Mouse (Mus musculus): ENCODE results near the gene Gm42957.
"Not testable (repeated sequence)": the region's sequence is repeated elsewhere in the genome, so short reads cannot be mapped to it uniquely, and the experiment has no call there.

Gene Gm42957

DNA sequence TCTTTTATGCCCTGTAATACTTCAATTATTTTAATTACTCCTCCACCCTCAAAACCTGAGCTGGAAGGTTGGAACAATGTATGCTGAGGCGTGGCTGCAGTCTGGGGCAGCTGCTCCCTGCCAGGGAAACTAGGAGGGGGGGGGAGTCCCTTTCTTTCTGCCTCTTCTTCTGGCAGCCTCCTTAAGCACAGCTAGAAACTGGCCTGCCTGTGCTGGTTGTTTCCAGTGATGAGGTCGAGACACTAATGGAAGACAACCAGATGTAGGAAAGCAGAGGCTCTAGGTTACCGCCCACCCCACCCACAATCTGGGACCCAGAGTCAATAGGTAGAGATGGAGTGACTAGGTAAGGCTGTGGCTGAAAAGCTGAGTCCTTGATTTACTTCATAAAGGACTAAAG, 40.4 kb downstream of the Gm42957 start:
- no peak for DNase-seq

DNA sequence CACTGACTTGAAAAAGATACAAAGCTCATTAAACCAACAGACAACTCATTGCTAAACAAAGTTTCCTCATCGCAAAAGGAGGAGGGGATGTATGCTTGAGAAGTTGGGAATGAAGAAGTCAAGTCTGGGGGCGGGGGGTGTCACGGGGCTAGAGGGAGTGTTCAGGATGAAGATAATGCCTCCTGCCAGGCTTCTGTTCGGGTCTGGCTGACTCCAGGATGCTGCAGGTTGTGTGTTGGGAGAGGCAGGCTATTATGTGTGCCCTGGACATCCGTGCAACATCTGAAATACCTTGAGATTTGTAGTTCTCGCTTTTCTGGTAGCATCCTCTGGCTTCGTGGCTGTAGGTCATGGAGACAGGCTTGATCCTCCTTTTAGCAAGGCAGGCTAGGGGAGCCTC, 43.2 kb downstream of the Gm42957 start:
- no peak for DNase-seq

DNA sequence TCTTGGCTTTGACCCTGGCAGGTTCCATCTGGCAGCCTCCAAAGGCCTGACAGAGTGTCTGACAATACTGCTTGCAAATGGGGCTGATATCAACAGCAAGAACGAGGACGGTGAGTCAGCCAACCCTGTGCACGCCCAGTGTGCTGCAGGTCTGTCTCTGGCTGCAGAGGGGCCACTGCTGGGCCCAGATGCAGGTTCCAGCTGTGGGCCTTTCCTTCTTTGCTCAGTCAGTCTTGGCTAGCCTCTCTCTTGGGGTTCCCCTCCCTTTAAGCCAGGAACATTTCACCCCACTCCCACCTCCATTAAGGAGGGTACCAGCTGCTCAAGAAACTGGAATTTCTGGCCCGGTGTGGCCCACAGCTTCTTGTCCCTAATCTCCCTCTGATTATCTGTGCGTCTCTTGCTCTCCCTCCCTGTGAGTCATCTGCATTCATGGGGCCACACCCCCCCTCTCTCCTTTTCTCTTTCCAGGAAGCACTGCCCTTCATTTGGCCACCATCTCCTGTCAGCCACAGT, 43.9 kb downstream of the Gm42957 start:
- DNase-seq: no peak

DNA sequence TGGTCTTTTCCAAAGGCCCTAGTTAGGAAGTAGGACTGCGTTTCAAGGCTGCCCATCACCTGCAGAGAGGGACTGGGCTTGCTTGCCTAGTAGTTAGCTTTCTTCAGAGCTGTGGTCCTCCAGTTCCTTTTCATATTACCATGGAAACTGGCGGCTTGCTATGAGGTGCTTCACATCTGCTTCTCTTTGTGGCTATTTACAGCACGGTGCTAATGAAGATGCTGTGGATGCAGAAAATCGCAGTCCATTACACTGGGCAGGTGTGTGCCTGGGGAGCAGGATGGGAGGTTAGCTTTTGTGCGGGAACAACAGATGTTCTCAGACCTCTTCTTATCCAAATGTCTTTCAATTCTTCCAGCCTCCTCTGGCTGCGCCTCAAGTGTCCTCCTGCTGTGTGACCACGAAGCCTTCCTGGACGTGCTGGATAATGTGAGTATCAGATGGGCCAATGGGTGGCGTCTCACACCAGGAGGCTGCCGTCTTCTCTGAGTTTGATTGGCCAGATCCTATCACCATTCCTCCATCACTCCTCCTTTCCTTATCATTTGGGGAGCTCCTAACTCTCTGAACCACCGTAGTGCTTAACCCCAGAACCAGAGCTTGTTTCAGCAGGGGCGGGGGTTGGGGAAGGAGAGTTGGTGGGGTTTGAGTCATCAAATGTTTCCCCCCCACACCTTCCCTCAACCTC, 45.1 kb downstream of the Gm42957 start:
- DNase-seq: no peak

DNA sequence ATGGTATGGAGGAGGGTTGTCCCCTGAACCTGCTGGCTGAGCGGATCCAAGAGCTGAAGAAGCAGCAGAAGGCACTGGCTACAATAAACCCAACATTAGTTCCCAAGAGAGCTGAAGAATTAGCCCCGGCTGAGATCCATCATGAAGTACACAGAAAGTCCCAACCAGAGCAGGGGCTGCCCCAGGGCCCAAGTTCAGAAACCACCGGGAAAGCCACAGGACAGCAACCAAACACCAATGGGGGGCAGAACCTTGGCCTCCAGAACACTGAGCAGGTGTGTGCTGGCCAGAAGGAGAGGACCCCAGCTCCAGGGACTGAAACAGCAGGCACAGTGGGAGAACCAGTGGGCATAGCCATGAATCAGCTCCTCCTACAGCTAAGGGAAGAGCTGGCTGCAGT, 48.2 kb downstream of the Gm42957 start:
- no peak for DNase-seq

DNA sequence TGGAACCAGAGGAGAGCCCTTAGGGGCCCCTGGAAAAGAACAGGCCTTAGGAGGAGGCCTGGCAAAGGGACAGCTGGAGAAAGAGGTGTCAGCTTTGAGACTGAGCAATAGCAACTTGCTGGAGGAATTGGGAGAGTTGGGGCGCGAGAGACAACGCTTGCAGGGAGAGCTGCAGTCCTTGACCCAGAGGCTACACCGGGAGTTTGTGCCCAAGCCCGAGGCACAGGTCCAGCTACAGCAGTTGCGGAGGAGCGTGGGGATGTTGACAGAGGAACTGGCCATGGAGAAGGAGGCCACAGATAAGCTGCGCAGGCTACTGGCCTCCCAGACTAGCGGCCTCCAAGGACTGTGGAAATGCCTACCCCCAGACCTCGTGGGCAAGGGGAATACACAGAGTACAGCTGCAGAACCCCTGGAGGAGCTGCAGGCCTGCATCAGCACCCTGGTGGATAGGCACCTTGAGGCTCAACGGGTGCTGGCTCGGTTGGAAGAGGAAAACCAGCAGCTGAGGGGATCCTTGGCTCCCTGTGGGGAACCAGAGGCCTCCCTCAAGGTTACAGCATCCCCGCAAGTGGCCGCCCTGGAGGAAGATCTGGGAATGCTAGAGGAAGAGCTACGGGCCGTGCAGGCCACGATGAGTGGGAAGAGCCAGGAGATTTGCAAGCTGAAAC, 49.0 kb downstream of the Gm42957 start:
- DNase-seq: no peak

DNA sequence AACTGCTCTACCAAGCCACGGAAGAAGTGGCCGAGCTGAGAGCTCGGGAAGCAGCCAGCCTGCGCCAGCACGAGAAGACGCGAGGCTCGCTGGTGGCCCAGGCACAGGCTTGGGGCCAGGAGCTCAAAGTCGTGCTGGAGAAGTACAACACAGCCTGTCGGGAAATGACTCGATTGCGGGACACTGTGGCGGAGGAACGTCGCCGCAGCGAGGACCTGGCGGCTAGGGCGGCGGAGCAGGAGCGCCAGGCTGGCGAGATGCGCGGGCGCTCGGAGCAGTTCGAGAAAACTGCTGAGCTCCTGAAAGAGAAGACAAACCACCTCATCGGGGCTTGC, 49.5 kb downstream of the Gm42957 start:
- DNase-seq: peak; percentile 37 to 51

DNA sequence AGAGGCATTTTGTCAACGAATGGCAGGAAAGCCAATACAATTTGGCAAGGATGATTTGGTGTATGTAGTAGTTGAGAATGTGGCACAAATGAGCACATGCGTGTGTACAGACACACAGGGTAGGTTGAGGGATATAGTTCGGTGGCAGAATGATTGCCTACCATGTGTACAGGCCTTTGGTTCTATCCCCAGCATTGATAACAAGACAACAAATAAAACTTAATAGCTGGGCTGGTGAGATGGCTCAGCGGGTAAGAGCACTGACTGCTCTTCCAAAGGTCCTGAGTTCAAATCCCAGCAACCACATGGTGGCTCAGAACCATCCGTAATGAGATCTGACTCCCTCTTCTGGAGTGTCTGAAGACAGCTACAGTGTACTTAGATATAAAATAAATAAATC, 50.8 kb downstream of the Gm42957 start:
- not testable (repeated sequence) for DNase-seq

DNA sequence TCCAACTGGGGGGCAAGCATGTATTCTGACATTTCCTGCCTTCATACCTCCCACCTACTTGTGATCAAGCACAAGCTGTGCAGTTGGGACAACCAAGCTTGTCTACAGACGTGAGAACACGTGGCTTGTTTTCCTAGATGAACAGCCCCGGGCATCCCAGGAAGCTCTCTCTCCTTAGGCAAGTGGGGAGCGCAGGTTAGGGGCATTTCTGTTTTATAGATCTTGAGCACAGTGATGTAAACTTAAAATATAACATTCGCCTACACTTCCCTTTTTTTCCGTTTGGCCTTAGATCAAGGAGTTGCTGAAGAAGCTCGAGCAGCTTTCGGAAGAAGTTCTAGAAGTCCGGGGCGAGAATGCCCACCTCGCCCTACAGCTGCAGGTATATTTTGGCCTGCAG, 53.6 kb downstream of the Gm42957 start:
- no peak for DNase-seq

DNA sequence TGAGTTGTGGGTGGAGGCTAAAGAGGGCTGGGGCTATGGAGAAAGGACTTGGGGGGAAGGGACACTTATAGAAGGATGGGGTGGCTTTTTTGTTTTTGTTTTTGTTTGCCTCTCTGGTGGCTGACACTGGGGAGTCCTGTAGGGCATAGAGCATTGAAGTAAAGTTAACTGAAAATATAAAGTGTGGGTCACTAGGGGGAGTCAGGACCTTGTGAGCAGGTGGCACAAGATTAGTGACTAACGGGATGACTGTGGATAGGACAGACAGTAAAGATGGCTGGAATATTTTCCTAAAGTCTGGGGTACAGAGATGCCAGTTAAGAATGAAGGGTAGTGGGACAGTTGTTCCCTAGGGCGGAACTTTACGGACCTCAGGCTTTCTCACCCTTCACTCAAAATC, 55.0 kb downstream of the Gm42957 start:
- DNase-seq: no peak

DNA sequence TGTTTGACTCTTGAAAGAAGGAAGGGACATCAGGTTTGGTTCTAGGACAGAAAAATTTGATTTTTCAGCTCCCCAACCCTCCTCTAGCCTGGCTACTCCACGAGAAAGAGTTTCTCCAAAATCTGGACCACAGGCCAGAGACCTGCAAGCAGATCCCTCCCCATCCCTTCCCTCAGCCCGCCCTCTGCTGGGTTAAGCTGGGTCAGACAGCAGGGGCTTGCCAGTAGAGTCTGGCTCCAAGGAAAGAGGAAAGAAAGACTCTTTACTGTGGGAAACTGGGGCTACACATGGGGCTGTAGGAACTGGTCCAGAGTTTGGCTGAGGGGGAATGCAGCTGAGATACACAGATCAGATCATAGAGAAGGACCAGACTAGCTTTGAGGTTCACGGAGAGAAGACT, 57.2 kb downstream of the Gm42957 start:
- DNase-seq: peak; percentile 68 to 77

DNA sequence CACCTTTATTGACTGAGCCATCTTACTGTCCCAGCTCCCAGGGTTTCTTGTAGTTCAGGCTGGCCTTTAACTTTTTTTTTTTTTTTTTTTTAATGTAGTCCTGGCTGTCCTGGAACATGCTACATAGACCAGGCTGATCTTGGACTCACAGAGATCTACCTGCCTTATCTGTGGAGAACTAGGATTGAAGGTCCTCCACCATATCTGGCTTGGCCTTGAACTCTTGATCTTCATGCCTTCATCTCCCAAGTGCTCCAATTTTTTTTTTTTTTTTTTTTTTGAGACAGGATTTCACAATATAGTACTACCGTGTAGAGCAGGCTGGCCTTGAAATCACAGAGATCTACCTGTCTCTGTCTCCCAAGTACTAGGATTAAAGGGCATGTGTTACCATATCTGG, 58.3 kb downstream of the Gm42957 start:
- DNase-seq: no peak

DNA sequence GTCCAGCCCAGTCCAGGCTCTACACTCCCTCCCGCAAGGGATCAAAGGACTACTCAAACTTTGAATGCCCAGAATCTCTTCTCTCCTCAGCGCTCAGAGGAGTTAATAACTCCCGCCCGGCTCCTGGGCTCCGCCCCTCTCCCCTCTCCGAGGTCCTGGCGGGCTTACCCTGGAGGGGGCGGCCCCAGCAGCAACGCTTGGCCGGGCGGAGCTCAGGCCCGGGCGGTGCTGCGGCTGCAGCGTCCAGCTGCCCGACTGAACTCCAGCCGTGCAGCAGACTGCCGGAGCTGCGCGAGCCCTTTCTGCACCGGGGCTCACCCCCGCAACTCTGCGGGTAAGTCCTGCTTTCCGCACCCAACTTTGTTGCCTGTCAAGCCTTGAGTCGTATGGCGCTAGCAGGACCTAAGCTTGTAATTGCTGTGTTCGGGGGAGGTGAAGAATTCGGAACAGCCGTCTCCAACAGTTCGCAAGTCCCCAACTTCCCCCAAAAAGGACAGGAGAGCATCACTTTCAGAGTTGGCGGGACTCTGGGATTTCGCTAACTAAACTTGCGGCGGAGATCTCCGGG, 61.0 kb downstream of the Gm42957 start, which contains the start of gene Pias3:
Gene Pias3, plus strand, starts transcription at position 187 of the 568 bp plus-strand sequence.
- DNase-seq: peak; percentile 69 to 82

DNA sequence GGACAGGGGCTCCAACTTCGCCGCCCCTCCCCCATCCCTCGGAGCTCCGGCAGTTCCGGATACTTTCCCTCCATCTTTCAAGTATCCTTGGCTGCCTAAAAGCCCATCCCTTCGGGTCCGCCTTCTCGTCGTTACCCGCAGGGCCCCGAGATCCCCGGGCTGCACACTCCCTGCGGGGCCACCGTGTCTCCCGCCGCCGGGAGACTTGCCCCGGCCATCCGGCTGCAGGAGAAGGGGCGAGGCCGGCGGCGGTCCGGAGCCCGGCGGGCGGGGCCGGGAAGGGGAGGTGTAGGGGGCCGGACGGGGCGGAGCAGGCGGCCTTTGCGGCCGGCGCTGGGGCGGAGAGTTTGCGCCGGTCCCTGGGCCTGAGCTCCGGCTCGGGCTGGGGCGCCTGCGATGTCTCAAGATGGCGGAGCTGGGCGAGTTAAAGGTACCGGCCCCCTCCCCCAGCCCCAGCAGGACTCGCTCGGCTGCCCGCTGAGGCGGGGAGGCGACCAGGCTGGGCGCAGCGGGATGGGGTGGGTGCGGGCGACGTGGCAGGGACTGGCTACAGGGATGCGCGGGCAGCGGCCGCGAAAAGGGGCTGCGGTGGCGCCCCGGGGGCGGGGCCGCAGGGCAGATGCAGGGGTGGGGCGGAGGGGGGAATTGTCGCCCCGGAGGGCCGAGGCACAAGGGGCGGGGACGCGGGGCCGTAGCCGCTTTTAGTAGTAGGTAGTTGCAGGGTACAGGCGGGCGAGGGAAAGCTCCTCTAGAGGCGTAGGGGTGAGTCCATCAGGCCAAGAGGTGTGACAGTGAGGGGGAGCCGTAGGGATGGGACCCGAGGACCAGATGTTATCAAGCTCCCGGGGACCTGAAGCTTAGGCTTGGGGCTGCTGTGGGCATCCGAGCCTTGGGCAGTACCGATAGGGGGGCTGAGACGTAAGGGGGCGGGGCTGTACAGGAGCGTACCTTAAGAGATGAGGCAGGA, 61.8 kb downstream of the Gm42957 start:
- peak; percentile 91 to 94 for DNase-seq

DNA sequence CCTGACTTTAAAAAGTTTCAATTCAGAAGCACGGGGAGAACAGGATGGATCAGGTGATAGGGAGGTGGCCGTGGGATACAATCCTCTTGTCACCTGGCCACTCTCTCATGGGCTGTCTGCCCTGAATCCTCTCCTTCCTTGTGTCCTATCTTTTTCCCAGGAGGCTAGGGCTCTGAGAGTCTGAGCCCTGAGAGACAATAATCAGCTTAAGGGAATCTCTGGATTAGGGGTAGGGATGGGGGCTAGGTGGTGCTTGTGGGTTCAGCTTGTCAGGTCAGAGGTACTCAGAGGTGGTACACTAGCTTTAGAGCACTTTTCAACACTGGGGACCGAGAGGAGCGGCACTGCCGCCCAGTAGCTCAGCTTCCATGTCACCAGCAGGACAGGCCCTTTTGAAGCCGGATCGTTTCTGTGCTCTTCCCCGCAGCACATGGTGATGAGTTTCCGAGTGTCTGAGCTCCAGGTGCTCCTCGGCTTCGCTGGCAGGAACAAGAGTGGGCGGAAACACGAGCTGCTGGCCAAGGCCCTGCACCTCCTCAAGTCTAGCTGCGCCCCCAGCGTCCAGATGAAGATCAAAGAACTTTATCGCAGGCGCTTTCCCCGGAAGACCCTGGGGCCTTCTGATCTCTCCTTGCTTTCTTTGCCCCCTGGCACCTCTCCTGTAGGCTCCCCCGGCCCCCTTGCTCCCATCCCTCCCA, 63.9 kb downstream of the Gm42957 start:
- DNase-seq: peak; percentile 48 to 54

DNA sequence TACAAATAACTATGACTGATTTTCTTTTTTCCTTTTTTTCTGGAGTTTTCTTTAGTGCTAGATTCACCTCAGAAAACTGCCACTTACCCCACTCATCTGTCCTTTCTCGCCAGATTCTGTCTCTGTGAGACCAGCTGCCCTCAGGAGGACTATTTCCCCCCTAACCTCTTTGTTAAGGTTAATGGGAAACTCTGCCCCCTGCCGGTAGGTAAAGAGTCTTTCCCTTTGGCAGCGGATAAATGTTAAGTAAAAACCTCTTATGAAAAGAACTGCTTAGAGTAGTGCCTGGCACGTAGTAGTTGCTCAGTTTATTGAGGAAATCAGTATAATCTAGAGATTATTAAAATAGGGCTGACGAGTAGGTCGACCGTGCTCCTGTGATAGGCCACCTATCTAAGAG, 65.1 kb downstream of the Gm42957 start:
- peak; percentile 56 to 69 for DNase-seq

DNA sequence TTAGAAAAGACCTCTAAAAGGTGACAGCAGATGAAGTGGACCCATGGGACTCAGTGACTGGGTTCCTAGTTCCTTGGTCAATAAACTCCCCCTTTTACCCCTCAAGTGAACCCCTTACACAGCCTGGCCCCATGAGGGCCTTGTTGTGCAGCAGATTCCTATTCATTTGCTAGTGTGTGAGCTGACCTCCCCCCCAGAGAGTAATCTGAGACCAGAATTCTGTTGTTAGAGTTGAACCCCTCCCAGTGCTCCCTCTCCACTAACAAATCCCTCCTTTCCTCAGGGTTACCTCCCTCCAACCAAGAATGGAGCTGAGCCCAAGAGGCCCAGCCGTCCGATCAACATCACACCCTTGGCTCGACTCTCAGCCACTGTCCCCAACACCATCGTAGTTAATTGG, 65.7 kb downstream of the Gm42957 start:
- no peak for DNase-seq

Measured in cerebellum, postnatal 10 days (tissue).